Mouse (Mus musculus) heart, postnatal 0 days (tissue): ENCODE data around the gene Pard3.

Experiments used
- CTCF ChIP-seq: IDR thresholded peaks from 2 replicates; pipeline ENCODE4 v1.5.1; 2016; ENCODE audit warnings: antibody characterized with exemption, control low read depth, low read depth
- EP300 ChIP-seq: IDR thresholded peaks from 2 replicates; pipeline ENCODE4 v1.6.1; 2016; ENCODE audit warnings: antibody characterized with exemption, low read depth

GRCm38 (mm10) chr8:127184025-127184424 is 120.3 kb downstream of the Pard3 start:
- TF ChIP-seq CTCF, result no peak
- TF ChIP-seq EP300, result no peak
